Mouse (Mus musculus): ENCODE measurements around the gene Dennd2d. TPM values are rescaled to one million over a fixed set of nuclear protein-coding genes. Genes with fewer than 3 reads are reported as not detected.

Gene Dennd2d
- polyA plus RNA-seq (2012; rRNA removed; ENCODE audit: low replicate concordance): 6.7 and 8.7 TPM in 2 replicates

GRCm38 (mm10) chr3:106482281-106483081, at the start of gene Dennd2d:
Dennd2d (plus strand) TSS chr3:106482405.

GRCm38 (mm10) chr3:106547171-106547923, 65.1 kb downstream of the Dennd2d start, which contains the start of the genes Dram2 and Cept1:
Dram2 (plus strand) TSS chr3:106547798.
Cept1 (minus strand) TSS chr3:106547802.

Other genes with a start within 250 kb of the Dennd2d start
- gene Chil6, start 76.2 kb upstream of the Dennd2d start, polyA plus RNA-seq (2012; rRNA removed; ENCODE audit: low replicate concordance): not detected in 2 replicates
- gene Dram2, start 65.4 kb downstream of the Dennd2d start, polyA plus RNA-seq (2012; rRNA removed; ENCODE audit: low replicate concordance): 69.6 and 110 TPM in 2 replicates
- 22.9 and 24.4 TPM in 2 replicates for gene Cept1, start 65.4 kb downstream of the Dennd2d start, polyA plus RNA-seq (2012; rRNA removed; ENCODE audit: low replicate concordance)
- gene Lrif1, start 202.6 kb downstream of the Dennd2d start, polyA plus RNA-seq (2012; rRNA removed; ENCODE audit: low replicate concordance): 2.1 and 3.2 TPM in 2 replicates